Mouse (Mus musculus): Measurements from ENCODE around the gene Ly6g6e.
"Not testable (repeated sequence)": the region's sequence is repeated elsewhere in the genome, so short reads cannot be mapped to it uniquely, and the experiment has no call there.

The Ly6g6e gene

DNA sequence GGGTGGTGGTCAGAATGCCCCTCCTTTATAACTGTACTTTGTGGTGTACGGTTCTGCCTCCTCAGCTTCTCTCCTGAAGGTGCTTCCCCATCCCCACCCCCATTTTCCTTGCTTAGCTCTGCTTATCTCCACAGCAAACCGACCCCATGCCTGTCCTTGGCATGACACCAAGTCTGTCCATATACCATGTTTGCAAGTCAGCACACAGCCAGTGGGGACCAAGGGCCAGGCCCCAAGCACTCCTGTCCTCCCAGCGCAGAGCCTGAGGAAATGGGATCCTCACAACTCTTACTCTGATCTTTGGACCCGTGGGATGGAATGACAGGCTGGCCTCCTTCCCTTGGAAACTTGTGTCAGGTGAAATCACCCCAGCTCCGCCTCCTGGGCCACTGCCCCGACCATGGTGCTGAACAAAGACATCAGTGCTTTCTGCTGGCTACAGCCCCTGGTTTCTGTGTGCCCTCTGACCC lies 26.6 kb downstream of the Ly6g6e start:
- peak; percentile 30 for DNase-seq (ENCODE audit: low spot score)

DNA sequence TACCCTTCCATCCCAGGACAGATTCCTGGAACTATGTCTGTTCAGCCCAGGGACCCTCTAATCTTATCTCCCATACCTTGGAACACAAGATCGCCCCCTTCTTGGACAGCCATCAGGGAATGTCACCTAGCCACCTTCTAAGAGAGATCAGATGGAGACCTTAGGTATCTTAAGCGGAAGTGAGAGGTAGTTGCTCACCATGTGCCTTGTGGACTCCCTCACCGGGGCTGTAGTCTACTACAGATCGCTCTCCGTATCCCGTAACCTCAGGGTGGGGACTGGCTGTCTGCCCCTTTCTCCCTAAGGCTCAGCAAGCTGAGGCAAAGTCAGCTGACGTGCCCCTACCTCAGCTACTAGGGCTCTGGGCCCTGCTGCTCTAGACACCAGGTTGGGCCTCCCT lies 27.4 kb downstream of the Ly6g6e start:
- DNase-seq (ENCODE audit: low spot score): no peak

GRCm38 (mm10) chr17:35104754-35105153 lies 28.1 kb downstream of the Ly6g6e start:
- DNase-seq (ENCODE audit: low spot score): no peak

GRCm38 (mm10) chr17:35105740-35106389 lies 29.2 kb downstream of the Ly6g6e start:
- no peak for DNase-seq (ENCODE audit: low spot score)

- DNase-seq (ENCODE audit: low spot score): no peak
Measured at GRCm38 (mm10) chr17:35106522-35106921, 29.8 kb downstream of the Ly6g6e start.

DNA sequence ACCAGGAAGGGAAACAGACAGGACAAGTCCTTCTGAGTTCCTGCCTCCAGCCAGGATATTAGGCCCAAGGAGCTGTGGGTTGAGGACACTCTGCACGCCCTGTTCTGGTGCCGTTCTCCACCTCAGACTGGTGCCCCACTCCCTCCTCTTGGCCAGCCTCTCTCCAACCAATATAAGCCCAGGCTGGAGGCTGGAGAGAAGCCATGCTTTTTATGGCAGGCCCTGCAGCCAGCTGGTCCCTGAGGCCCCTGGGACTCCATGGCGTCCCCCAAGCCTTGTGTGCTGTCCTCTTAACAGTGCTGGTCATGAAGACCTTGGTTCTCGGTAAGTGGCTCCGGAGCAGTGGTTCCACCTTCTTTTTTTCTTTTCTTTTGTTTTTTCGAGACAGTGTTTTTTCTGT lies 31.4 kb downstream of the Ly6g6e start, which contains the start of gene Ly6g5c:
Gene Ly6g5c, plus strand, starts transcription at position 183 of the 400 bp plus-strand sequence.
- no peak for DNase-seq (ENCODE audit: low spot score)

DNA sequence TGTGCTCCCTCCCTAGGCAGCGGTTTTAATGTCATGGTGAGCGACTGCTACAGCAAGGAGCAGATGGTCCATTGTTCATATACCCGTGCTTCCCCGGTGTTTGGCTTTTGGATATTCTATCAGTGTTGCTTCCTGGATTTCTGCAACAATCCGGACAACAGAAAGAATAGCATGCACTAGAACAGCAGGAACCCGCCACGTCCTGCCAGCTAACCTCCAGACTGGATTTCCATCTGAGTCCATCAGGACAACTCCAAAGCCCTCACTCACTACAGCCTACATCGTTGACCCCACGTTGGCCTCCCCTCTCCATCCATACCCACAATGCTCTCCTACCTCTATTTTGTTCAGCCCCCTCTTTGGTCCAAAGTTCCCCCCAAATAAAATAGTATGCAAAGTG lies 35.1 kb downstream of the Ly6g6e start:
- no peak for DNase-seq (ENCODE audit: low spot score)

- DNase-seq (ENCODE audit: low spot score): peak; percentile 32
Measured at GRCm38 (mm10) chr17:35115046-35116019, 38.6 kb downstream of the Ly6g6e start, which contains the start of gene Ly6g5b. Ly6g5b (minus strand) TSS chr17:35115428.

- peak; percentile 62 for DNase-seq (ENCODE audit: low spot score)
Measured at GRCm38 (mm10) chr17:35120745-35121142, 44.0 kb downstream of the Ly6g6e start.

DNA sequence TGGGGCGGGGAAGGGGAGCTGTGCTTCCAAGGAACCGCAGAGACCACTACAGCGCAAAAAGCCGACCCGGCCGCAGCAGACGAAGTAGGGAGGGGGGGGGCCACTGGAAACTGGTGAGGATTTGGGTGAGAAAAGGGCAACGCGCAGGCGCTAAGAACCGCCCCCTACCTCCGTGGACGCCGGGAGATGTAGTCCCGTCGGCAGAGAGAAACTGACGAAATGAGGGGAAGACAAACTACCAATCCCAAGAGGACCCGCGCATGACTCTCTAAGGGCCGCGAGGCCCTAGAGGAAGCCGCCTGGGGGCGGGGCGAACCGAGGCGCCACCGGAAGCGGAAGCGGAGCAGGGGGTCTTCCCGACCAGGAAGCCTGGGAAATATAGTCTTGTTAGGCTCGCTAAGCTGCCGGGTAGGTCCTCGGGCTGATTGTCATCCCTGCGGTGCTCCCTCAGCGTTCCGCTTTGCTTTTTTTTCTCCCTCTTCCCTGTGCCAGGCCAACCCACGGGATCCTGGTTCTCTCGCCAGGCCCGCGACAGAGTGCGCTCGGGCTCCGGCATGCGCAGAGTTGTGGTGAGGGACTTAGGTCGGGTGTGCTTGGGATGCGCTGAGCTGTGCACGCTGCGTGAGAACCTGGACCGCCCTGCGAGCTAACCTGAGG lies 44.6 kb downstream of the Ly6g6e start, which contains the start of gene Gpank1:
Gene Gpank1, plus strand, starts transcription at position 313 of the 657 bp plus-strand sequence.
- peak; percentile 100 for DNase-seq (ENCODE audit: low spot score)

DNA sequence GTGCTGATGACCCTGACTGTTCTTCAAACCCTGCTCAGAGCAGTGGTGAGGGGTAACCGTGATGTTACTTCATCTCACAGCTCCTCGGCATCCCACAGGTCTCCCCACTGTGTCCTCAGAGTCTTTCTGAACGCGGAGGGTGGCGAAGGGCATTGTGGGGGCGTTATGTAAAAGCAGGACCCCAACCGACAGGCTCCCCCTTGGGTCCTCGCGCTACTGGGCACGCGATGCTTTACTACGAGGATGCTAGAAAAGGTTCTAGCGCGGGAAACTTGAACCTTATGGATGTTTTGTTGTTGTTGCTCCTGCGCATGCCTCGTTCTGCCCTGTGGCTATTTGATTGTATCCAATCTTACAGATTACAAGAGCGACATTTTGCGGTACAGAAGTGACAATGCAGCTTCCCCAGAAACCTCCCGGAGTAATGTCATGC lies 45.2 kb downstream of the Ly6g6e start, which contains the start of gene Csnk2b:
Gene Csnk2b, minus strand, starts transcription at position 183 of the 433 bp plus-strand sequence.
- peak; percentile 95 for DNase-seq (ENCODE audit: low spot score)

DNA sequence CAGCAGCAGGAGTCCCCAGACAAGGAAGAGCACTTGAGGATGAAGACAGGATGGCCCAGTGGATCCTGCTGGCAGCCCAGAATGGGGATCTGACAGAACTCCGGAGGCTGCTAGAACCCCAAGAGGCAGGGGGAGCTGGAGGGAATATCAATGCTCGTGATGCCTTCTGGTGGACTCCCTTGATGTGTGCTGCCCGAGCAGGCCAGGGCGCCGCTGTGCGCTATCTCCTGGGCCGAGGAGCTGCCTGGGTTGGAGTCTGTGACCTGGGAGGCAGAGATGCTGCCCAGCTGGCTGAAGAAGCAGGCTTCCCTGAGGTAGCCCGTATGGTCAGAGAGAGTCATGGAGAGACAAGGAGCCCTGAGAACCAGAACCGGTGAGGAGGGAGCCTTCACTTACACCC lies 46.6 kb downstream of the Ly6g6e start:
- not testable (repeated sequence) for DNase-seq (ENCODE audit: low spot score)

- DNase-seq (ENCODE audit: low spot score): not testable (repeated sequence)
Measured at GRCm38 (mm10) chr17:35124261-35124896, 47.7 kb downstream of the Ly6g6e start.

GRCm38 (mm10) chr17:35125081-35125480 lies 48.4 kb downstream of the Ly6g6e start:
- no peak for DNase-seq (ENCODE audit: low spot score)

DNA sequence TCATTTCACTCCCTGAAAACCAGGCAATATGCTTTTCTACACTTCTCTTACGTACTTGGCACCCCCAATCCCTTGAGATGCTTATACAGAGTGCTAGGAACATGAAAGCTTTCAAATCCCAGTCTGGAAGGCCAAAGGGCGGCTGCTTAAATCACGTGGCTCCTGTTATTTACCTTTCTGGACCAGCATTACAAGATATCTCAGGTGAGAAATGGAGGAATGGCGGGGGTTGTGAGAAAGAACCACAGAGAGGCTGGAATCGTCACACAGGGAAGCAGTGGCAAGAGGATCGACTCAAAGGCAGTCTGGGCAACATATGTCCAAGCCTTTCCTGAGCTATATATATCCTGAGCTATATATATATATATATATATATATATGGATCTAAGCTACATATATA lies 48.9 kb downstream of the Ly6g6e start:
- no peak for DNase-seq (ENCODE audit: low spot score)

GRCm38 (mm10) chr17:35126206-35126611 lies 49.5 kb downstream of the Ly6g6e start, which contains the start of gene D17H6S53E:
D17H6S53E (plus strand) TSS chr17:35126373.
- peak; percentile 62 for DNase-seq (ENCODE audit: low spot score)

DNA sequence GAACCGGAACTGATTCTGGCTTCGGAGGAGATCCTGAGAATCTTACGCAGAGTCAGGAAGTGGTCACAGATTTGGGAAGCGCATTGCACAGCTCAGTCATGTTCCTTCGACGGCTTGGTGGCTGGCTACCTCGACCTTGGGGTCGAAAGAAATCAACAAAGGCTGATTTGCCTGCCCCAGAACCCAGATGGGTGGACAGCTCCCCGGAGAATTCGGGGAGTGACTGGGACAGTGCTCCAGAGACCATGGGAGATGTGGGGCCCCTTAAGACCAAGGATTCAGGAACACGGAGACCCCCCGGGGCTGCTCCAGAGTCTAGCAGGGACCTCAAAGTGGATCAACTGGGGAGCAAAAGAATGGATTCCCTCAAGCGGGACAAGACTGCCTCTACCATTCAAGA lies 50.3 kb downstream of the Ly6g6e start:
- DNase-seq (ENCODE audit: low spot score): no peak
